Mouse (Mus musculus) urinary bladder, postnatal 25 days (tissue): Measurements from ENCODE around the gene Scd2.
"Not testable (repeated sequence)": the region's sequence is repeated elsewhere in the genome, so short reads cannot be mapped to it uniquely, and the experiment has no call there.

Source experiments
- DNase-seq: peaks from one replicate; pipeline ENCODE4 v3.0.0; 2022; ENCODE audit warnings: low spot score

The Scd2 gene

DNA sequence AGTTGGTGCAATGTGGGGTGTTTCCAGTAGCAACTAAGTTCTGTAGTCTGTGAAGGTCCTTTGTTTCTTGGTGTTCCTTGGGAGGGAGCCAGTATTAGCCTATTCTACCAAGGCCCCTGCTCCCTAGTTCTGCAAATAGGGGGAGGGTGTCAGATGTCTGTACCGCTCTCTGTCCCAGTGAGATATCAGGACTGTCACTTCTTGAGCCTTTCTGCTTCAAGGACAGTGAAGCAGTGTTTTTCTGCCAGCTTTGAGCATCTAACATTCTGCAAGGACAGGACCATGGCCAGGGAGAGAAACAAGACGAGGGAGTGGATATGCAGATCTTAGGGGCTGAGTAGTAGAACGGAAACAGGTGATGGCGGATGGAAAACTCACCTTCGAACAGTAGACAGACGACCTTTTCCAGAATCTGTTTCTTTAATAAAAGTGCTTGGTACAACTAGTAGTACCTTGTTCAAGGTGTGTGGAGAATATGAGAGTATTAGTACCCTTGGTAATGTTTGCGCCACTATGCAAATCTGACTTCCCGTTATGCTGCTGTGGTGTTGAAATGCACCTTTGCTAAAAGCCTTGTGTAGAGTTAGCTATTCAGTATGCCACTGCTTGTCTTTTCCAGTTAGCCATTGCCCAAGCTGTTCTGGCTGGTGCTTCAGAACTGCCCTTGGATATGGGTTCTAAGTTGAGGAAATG lies 3.7 kb downstream of the Scd2 start:
- no peak for DNase-seq

DNA sequence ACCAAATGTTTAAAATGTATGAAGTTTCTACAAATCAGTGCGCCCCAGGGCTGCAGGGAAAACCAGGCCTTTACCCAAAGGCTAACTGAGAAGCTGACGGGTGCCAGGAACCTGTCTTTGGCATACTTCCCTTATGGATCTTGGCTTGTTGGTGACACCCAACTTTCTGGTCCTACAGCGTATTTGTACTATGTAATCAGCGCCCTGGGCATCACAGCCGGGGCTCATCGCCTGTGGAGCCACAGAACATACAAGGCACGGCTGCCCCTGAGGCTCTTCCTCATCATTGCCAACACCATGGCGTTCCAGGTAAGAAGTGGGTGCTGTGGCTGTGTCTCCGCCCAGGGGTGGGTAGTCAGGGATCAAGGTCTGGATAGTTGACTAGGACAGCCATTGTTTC lies 4.4 kb downstream of the Scd2 start:
- DNase-seq, result no peak

DNA sequence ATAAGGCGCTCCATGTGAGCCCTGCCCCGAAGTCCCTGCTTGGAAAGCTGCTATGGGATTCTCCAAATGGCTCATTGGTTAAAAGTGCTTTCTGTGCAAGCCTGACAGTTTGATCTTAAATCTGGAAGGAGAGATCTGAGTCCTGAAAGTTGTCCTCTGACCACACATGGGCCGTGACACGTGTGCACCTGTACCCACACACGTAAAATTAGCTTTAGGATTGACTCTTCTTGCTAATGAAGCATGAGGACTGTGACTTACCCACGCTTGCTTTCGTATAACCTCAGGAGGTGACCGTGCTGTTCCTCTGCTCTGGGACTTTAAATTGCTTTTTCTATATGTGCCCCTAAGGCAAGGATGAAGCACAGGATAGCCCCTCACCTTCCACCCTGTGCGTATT lies 5.6 kb downstream of the Scd2 start:
- no peak for DNase-seq

DNA sequence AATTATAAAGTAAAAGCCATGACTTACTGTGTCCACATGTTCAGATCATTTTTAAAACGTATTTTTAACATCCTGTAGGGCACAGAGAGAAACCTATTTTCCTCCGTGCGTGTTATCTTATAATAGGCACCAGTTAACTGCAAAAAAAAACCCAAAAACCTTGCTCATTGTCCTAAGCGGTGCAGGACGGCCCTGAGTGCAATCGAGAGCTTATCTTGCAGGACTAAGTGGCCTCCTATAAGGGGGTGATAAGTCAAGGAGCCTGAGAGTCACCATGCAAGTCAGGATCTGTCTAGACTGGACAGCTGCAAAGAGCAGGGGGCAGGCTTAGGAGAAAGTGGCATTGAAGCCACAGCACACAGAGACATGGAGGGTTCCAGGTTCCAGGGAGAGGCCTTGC lies 6.4 kb downstream of the Scd2 start:
- no peak for DNase-seq

DNA sequence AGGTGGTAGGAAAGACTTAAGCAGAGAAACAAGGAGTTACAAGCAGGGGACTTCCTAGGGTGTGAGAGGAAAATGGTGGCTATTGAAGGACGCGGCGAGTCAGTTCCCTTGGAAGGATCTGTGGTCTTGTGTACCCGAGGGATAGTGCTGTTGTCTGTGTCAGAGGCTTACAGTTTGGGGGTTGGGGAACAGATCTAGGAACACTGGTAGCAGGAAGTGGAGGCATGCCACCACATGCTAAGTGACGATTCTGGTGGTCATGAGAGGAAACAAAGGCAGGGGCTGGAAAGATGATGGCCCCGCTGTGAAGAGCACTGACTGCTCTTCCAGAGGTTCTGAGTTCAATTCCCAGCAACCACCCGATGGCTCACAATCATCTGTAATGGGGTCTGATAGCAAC lies 7.0 kb downstream of the Scd2 start:
- DNase-seq, result no peak

DNA sequence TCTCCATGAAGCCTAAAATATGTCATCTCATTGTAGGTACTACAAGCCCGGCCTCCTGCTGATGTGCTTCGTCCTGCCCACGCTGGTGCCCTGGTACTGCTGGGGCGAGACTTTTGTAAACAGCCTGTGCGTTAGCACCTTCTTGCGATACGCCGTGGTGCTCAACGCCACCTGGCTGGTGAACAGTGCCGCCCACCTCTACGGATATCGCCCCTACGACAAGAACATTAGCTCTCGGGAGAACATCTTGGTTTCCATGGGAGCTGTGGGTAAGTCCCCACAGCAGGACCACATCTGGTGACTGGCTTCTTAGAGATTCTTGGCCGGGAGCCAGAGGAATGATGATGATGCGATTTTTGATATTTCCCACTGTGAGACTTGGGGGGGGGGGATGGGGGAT lies 7.7 kb downstream of the Scd2 start:
- no peak for DNase-seq

DNA sequence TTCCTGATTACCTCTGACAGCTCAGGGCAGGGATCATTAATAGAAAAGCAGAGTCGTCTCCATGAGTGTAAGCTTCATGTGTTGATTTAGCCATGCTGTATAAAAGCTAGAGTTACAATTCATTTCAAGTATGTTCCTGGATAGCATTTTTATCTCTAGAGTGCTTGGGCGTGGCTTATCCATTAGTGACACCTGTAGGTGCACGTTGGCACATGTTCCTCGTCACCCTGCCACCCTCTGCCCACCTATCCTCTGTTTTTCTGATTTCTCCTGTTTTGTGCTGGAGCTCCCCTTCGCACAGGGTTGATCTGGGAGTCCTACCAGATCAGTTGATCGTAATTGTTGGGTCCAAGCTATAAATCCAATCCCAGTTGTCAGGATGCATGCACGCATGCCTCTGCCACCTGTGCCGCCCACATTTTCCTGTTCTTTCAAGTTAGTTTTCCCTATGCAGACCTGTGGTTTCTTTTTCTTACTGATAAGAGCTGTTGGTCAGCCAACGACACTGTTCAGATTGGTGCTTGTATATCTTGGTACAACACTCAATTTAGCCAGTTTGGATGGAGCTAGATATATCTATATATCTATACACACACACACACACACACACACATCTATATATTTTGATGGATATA lies 8.3 kb downstream of the Scd2 start:
- DNase-seq, result no peak

DNA sequence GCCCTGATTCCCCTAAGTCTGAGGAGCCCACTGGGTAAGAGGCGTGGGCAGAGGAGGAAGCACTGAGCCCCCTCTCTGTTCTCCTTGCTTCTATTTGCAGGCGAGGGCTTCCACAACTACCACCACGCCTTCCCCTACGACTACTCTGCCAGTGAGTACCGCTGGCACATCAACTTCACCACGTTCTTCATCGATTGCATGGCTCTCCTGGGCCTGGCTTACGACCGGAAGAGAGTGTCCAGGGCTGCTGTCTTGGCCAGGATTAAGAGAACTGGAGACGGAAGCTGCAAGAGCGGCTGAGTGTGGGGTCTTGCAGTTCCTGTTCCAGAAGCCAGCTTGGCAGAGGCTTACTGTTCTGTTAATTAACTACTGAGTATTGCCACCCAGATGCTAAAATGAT lies 9.4 kb downstream of the Scd2 start:
- DNase-seq, result no peak

DNA sequence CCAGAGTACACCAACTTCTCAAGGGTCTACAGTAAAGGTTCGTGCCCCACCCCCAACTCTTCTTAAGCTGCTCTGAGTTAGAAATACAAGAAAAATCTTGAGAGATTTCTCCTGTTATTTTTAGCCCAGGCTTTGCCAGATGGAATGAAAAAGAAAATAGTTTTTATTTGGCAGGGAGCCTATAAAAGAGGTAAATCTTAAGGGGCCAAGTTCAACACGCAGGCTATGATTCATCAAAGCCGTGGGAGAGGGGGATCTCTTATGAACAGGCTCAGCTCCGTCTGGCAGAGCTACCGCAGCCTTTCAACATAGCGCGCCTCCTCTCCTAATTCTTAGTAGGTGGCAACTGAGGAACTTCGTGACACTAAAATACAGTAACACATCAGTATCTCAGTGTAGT lies 10.0 kb downstream of the Scd2 start:
- DNase-seq, result no peak

DNA sequence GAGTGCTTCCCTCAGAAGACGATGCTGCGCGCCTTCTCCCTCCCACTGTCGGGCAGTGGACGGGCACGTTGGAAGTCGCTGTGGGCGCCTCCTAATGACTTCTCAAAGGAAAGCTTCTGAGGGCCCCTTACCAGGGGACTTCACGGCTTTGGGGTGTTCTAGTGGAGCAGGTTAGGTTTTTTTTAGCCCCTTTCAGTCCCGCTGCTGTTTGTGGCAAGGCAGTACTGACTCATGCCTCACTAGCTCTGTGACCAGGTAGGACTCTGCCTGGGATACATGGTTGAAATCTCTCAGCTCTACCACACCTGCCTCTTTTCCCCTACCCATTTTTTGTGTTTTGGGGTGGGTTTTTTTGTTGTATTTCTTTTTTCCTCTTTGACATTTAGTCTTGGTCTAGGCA lies 10.9 kb downstream of the Scd2 start:
- DNase-seq, result no peak

DNA sequence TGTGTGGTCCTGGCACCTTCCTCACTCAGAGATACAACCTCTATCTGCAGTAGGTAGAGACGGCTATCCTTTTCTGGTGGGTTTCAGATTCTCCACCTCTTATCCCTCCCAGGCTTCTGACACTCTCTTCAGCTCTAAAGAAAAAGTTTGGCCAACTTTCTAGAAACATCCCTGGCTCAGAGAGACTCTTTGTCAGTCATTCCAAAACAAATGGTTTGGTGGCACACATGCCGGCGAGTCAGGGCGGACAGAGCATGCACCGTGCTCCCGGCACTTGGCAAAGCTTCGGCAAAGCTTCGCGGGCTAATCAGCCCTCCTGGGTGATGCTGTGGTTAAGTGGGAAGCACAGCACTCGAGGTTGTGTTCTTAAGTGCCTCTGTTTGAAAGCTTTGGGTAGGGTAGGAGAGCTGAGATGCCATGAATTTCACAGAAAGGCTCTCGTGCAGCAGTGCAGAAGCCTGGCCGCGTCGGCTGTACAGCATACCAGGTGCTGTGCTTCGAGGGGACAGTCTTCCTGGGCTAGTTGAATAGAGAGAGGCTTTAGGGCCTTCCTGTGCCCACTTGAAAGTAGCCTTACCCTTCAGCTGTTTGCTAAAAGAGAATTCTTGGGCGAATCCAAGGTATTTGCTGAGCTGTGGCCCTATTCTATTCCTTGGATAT lies 11.5 kb downstream of the Scd2 start:
- no peak for DNase-seq

DNA sequence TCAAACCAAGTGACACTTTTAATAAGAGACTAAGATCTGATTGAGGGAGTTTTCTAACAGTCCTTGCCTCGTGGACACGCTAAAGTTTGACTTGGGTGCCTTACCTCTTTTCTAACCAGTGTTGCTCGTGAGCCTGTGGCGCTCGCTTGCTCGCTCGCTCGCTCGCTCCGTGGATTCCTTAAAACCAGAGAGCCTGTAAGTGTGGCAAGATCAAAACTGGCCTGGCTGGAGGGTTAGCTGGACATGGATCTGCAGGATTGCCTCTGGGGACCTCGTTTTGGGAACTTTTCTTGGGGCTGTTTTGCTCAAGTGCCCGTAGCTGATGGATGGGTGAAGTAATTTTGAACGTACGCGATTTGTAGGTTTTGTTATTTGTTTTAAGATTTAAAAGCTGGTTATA lies 12.2 kb downstream of the Scd2 start:
- DNase-seq, result no peak

DNA sequence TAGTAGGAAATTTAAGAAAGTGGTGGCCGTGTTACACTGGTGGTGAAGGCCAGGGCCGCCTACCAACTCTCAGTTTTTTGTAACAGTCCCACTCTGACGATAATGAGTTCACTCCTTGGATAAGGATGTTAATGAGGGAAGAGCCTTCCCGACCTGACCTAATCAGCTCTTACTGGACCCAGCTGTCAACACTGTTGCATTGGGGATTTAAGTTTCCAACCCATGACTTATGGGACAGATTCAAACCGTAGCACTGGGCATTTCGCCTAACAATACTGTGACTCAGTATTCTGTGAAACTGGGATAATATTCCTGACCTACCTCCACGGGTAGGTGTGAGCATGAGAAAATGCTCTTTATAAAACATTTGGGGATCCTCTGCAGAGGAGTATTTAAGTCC lies 12.7 kb downstream of the Scd2 start:
- DNase-seq, result no peak

DNA sequence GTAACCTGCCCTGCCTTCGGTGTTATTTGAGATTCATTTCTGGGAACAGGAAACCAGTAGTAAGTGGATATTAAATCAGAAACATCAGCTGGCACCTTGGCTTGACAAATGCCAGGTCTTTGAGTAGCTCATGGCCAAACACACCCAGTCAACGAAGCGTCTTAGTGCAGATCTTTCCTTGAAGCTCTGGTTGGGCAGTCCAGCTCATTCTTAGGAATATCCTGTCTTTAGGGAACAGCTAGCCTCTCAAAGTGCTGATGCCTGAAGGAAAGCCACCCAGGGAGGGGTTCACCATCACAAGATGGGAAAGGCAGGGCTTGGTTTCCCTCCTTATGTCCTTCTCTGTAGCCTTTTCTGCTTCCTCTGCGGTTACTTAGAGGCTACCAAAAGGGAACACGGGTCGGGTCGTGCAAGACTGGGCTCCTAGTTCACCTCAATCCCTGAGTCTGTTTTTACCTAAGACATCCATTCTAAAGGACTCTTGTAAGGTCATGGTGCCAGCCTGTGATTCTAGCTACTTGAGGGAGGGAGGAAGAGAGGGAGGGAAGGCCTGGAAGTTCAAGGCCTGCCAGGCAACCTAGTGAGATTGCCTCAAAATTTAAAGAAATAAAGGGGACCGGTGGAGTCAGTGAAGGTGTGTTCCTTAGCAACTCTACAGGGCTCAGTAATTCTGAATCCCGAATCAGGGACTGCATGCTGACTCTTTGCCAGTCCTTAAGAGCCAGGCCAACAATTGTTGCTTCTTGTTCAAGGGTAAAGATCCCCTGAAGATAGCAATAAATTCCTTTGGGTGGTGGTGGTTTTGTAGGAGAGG lies 13.8 kb downstream of the Scd2 start:
- DNase-seq, result no peak

DNA sequence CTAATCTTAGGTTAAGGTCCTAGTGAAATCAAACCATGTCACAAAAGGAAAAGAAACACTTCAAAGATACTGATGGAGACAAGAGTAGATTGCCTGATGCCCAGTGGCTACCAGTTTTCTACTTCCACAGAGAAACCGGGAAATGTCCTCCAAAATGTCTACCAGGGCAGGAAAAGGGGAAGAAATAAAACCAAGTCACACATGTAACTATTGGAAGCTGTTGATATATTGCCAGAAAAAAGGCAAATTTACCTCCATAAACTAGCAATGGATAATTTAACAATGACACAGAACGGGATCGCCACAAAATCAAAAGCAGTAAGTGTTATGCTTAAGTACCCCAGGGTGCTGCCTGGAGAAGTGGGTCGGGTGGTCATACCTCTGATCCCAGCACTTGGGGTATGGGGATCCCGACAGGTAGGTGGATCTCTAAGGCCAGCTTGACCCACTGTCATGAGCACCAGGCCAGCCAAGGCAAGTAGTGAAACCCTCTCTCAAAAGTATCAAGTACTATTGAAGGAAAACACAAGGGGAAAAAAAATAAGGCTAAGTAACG lies 14.5 kb downstream of the Scd2 start:
- DNase-seq, result no peak

DNA sequence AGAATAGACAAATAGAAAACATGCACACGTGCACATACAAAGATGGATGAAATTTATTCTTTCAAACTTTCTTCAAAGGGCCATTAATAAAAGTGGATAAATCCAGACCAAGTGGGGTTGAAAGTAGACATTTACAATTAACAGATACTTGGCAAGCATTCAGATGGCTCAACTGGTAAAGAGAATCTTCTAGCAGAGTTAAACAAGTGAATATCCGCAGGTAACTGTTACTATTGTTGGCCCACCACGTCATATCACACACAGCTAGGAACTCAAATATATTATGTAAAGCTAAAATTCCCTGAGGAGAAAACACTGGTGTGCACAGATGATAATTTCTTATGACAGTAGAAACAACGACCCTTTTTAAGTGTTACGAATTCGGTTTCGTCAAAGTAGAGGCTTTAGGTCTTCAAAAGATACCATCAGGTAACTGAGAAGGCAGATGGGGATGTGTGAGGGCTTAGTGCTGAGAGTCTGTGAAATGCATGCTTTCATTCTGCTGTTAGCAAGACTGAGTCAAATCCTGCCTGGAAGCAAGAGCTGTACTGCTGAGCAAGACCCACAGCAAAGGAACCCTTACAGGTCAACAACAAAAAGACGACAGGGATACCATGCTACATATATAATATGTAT lies 15.3 kb downstream of the Scd2 start:
- no peak for DNase-seq

DNA sequence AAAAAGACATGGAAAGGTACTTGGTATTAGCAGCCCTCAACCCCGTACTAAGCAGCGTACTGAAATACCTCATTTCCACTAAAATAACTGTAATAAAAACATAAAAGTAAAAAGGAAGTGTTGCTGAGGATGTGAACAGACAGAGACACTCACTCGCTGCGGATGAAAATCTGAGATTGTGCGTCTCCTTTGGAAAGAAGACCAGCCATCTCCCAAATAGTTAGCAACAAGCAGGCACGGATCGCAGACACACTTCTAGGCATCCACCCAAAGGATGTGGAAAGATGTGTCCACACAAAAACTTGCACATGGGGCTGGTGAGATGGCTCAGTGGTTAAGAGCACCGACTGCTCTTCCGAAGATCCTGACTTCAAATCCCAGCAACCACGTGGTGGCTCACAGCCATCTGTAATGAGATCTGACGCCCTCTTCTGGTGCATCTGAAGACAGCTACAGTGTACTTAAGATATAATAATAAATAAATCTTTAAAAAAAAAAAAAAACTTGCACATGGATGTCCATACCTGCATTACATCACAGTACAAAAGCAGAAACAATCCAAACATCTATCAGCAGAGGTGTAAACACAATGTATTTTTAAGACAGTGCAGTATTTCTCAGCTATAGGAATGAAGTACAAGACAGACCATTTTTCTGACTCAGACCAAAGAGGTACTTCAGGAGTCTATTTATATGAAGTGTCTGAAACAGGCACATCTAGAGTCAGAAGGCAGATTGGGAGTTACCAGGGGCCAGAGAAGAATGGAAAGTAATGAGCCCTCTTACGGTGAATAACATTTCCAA lies 16.1 kb downstream of the Scd2 start:
- no peak for DNase-seq

DNA sequence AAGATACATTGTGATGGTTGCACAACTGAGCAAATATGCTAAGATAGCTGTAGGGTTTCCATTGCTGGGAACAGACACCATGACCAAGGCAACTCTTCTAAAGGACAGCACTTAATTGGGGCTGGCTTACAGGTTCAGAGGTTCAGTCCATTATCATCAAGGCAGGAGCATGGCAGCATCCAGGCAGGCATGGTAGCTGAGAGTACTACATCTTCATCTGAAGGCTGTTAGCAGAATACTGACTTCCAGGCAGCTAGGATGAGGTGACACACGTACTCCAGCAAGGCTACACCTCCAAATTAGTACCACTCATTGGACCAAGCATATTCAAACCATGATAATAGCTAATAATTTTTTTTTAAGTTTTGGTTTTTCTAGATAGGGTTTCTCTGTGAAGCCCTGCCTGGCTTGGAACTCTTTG lies 16.7 kb downstream of the Scd2 start:
- DNase-seq, result not testable (repeated sequence)

DNA sequence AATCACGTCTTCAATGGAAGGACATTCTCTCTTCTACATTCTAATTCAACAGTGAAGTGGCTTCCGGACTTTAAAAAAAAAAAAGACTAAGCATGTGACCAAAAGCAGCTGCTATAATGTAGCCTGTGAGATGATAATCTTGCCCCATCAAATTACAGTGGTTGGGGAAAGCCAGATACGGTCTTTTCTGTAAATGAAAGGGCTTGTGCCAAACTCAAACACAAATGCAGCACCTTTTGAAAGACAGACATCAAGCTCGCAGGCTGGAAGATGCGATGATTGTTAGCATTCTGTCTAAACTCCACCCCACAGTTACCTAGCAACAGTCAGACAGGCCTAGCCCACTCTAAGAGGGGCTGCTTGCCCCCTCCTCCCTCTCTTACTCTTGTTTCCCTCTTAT lies 17.3 kb downstream of the Scd2 start:
- no peak for DNase-seq

DNA sequence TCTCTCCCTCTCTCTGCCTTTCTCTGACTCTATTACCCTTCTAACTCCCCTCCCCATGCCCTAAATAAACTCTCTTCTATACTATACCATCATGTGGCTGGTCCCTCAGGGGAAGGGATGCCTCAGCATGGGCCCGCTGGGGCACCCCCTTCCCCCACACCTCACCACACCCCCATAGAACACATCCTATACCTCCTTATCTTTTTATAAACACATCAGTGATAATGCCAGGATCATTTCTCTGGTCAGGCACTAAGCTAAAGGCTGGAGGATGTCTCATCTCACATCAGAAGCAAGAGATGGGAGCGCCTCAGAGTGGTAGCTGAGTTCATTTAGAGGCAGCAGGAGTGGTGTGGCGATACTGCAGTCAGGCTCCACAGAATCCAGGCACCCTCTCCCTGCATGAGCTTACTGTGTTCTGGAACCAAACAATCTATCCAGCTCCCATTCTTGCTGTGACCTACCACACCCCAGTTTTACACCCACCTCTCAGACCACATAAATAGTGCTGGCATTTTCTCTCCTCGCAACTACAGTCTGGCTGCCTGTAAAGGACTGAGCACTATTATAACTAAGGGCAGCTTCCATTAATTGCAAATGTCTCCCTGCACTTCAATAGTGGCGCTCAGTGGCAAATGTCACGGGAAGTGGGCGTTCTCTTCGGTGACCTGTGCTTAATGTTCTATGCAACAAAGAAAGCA lies 18.0 kb downstream of the Scd2 start:
- DNase-seq, result no peak

DNA sequence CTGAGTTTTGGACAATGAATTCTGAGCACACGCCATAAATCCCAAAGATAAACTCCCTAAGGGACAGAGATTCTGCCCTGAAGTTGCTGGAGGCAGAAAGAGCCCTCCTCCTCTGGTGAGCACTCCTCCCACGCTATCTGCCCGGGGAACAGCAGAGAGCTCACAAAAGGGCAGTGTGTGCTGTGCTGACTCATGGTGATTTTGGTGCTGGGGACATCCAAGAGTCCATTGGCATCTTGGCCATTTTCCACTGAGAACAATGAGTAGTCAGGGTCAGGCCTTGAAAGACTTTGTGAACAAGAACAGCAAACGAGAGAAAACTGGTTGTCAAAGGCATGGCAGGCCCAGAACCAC lies 18.5 kb downstream of the Scd2 start:
- no peak for DNase-seq
